Mouse (Mus musculus) CD4-positive, CD25-positive, alpha-beta regulatory T cell, adult 2 months (primary cell): ENCODE data around the gene Shcbp1l.
"Not testable (repeated sequence)": the region's sequence is repeated elsewhere in the genome, so short reads cannot be mapped to it uniquely, and the experiment has no call there.

Source experiments
- DNase-seq: peaks from one replicate; pipeline ENCODE4 v3.0.0-alpha.2; 2012; ENCODE audit warnings: low read depth, low spot score

The Shcbp1l gene

GRCm38 (mm10) chr1:153424770-153425584 is at the start of gene Shcbp1l:
Gene Shcbp1l (plus strand): TSS chr1:153425162.
- DNase-seq: peak; percentile 86

- DNase-seq: no peak
These were observed 48.5 kb upstream of the Shcbp1l start for GRCm38 (mm10) chr1:153376446-153376845.

GRCm38 (mm10) chr1:153378587-153378986 is 46.4 kb upstream of the Shcbp1l start:
- no peak for DNase-seq

- peak; percentile 27 for DNase-seq
These were observed 45.1 kb upstream of the Shcbp1l start for GRCm38 (mm10) chr1:153379832-153380231.

- DNase-seq: no peak
These were observed 44.1 kb upstream of the Shcbp1l start for GRCm38 (mm10) chr1:153380746-153381282.

GRCm38 (mm10) chr1:153385081-153385480 is 39.9 kb upstream of the Shcbp1l start:
- no peak for DNase-seq

- not testable (repeated sequence) for DNase-seq
These were observed 39.3 kb upstream of the Shcbp1l start for GRCm38 (mm10) chr1:153385661-153386060.

GRCm38 (mm10) chr1:153386271-153387069 is 38.5 kb upstream of the Shcbp1l start:
- DNase-seq: peak; percentile 79

- not testable (repeated sequence) for DNase-seq
These were observed 29.3 kb upstream of the Shcbp1l start for GRCm38 (mm10) chr1:153395706-153396105.

GRCm38 (mm10) chr1:153401765-153402164 is 23.2 kb upstream of the Shcbp1l start:
- DNase-seq: peak; percentile 70

GRCm38 (mm10) chr1:153407641-153408040 is 17.3 kb upstream of the Shcbp1l start:
- not testable (repeated sequence) for DNase-seq

- not testable (repeated sequence) for DNase-seq
These were observed 16.7 kb upstream of the Shcbp1l start for GRCm38 (mm10) chr1:153408296-153408695.

- not testable (repeated sequence) for DNase-seq
These were observed 14.0 kb upstream of the Shcbp1l start for GRCm38 (mm10) chr1:153410915-153411314.

- no peak for DNase-seq
These were observed 13.2 kb upstream of the Shcbp1l start for GRCm38 (mm10) chr1:153411723-153412122.

GRCm38 (mm10) chr1:153412663-153413396 is 12.1 kb upstream of the Shcbp1l start:
- not testable (repeated sequence) for DNase-seq

- DNase-seq: peak; percentile 44
These were observed 11.5 kb upstream of the Shcbp1l start for GRCm38 (mm10) chr1:153413397-153414020.

- DNase-seq: peak; percentile 82
These were observed 10.7 kb upstream of the Shcbp1l start for GRCm38 (mm10) chr1:153414114-153414723.

- peak; percentile 61 for DNase-seq
These were observed 10.0 kb upstream of the Shcbp1l start for GRCm38 (mm10) chr1:153414962-153415361.

GRCm38 (mm10) chr1:153415742-153416141 is 9.2 kb upstream of the Shcbp1l start:
- DNase-seq: not testable (repeated sequence)

GRCm38 (mm10) chr1:153416271-153416832 is 8.6 kb upstream of the Shcbp1l start:
- DNase-seq: not testable (repeated sequence)
